Mouse (Mus musculus) layer of hippocampus, adult 6 months (tissue): ENCODE results near the gene Gm7980. TPM values are rescaled to one million over a fixed set of nuclear protein-coding genes. Genes with fewer than 3 reads are reported as not detected.

Experiments used
- long read RNA-seq, 2 experiments: library from polyadenylated mRNA; unstranded; transcript quantifications; one replicate each; pipeline ENCODE4 v2.0.0; 2019 to 2020
- polyA plus RNA-seq: library from polyadenylated mRNA; unstranded; fragments of <200 nt; fragmentation: Nextera tagmentation; gene quantifications from 2 replicates; pipeline ENCODE4 v1.2.3, GENCODE M21; 2021

The Gm7980 gene
- not detected in 2 replicates for polyA plus RNA-seq
- long read RNA-seq, experiment 1, result 0 reads
- long read RNA-seq, experiment 2, result 0 reads

DNA sequence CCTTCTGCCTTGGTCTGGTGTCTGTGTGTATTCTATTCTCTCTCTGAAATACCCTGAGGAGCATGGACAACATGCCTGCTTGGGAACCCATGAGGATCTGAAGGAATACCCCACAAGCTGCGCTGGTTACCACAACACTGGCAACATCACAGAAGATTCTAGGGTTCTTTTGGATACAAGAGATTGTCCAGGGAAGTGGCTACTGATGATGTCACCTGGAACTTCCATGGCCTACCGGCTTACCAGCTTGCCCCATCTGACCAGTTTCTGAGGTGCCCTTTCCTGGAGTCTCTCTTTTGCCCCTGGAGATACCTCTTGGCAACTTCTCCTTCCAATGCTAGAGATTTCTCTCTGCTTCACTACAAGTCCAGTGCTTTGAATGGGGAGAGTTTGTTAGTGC lies at the start of gene Gm7980:
Gene Gm7980, minus strand, starts transcription at position 101 of the 400 bp plus-strand sequence.

GRCm38 (mm10) chr14:41943695-41944094 lies 36.6 kb upstream of the Gm7980 start, which contains the start of gene 1700024B05Rik:
TSS of gene 1700024B05Rik (plus strand) at chr14:41943995.

GRCm38 (mm10) chr14:41924649-41925048 lies 17.6 kb upstream of the Gm7980 start, which contains the start of gene 1700049E17Rik1:
TSS of gene 1700049E17Rik1 (plus strand) at chr14:41924949.

Other genes starting within 250 kb of the Gm7980 start
- not detected in 2 replicates for gene Gm8068, start 205.4 kb downstream of the Gm7980 start, polyA plus RNA-seq
- gene Gm7929, start 156.7 kb downstream of the Gm7980 start, polyA plus RNA-seq, result not detected in 2 replicates
- not detected in 2 replicates for gene Gm47189, start 134.8 kb downstream of the Gm7980 start, polyA plus RNA-seq
- not detected in 2 replicates for gene 1700049E17Rik1, start 17.7 kb upstream of the Gm7980 start, polyA plus RNA-seq
- gene 1700024B05Rik, start 36.7 kb upstream of the Gm7980 start, polyA plus RNA-seq, result not detected in 2 replicates
- not detected in 2 replicates for gene Gm6401, start 60.6 kb upstream of the Gm7980 start, polyA plus RNA-seq
- not detected in 2 replicates for gene Gm3543, start 76.0 kb upstream of the Gm7980 start, polyA plus RNA-seq
- gene Gm7951, start 210.1 kb upstream of the Gm7980 start, polyA plus RNA-seq, result not detected in 2 replicates